In genomic region chr10:31544149-31544942, GRCm38 (mm10) we compare ENCODE assay signal across 20 mouse cellular contexts.
DNase-seq lines count a peak whose midpoint lies in the region; ATAC-seq lines count a peak whose summit lies in the region.
"Had no signal": no experiment of that assay in that cellular context is flagged by ENCODE, and none has a peak within 500 bp of the region (broad histone marks: within the 10 kb centered on the region; RNA-seq: fewer than 3 reads in every experiment).

No protein-coding gene starts in this region.

- no peaks in the 10 kb centered on the region for H3K4me1 ChIP-seq in hindbrain, embryonic 11.5 days (replicated peaks; ENCODE audit: control insufficient read depth, insufficient read depth, low read length)
- H3K4me1 ChIP-seq in hindbrain, embryonic 12.5 days = no peaks in the 10 kb centered on the region
- H3K4me1 ChIP-seq: embryonic facial prominence, embryonic 12.5 days; hindbrain, embryonic 13.5 days had no signal

- no peaks in the 10 kb centered on the region for H3K9me3 ChIP-seq in hindbrain, embryonic 11.5 days (ENCODE audit: control insufficient read depth, low read length)
- H3K9me3 ChIP-seq in hindbrain, embryonic 12.5 days (replicated peaks) = no peaks in the 10 kb centered on the region
- H3K9me3 ChIP-seq: embryonic facial prominence, embryonic 12.5 days; heart, embryonic 12.5 days; hindbrain, embryonic 13.5 days had no signal

- no peak overlapping the region for H3K9ac ChIP-seq in hindbrain, embryonic 11.5 days (ENCODE audit: low read depth, low read length)
- no peak overlapping the region for H3K9ac ChIP-seq in hindbrain, embryonic 12.5 days
- H3K9ac ChIP-seq: embryonic facial prominence, embryonic 12.5 days; heart, embryonic 12.5 days; hindbrain, embryonic 13.5 days had no signal

- H3K27me3 ChIP-seq in hindbrain, embryonic 11.5 days (ENCODE audit: control insufficient read depth, insufficient read depth, low read length) = no peaks in the 10 kb centered on the region
- H3K27me3 ChIP-seq in hindbrain, embryonic 12.5 days = no peaks in the 10 kb centered on the region
- H3K27me3 ChIP-seq: CH12.LX; embryonic facial prominence, embryonic 12.5 days; heart, embryonic 12.5 days; hindbrain, embryonic 13.5 days had no signal

- H3K36me3 ChIP-seq in hindbrain, embryonic 11.5 days (ENCODE audit: control insufficient read depth, insufficient read depth, low read length) = no peaks in the 10 kb centered on the region
- H3K36me3 ChIP-seq in hindbrain, embryonic 12.5 days = no peaks in the 10 kb centered on the region
- no peaks in the 10 kb centered on the region for H3K36me3 ChIP-seq in macrophage (ENCODE audit: inconsistent target)
- H3K36me3 ChIP-seq: embryonic facial prominence, embryonic 12.5 days; heart, embryonic 12.5 days; hindbrain, embryonic 13.5 days had no signal

- WGBS in hindbrain, embryonic 11.5 days = 74% methylated on average over 6 of the region's 6 CpGs
- WGBS in hindbrain, embryonic 12.5 days = 76% methylated on average over 6 of the region's 6 CpGs
- 17% methylated on average over 6 of the region's 6 CpGs for WGBS in macrophage (ENCODE audit: missing documents)

- no peaks in the 10 kb centered on the region for H3K79me2 ChIP-seq in macrophage (ENCODE audit: inconsistent target)

- no peak overlapping the region for H3K4me2 ChIP-seq in hindbrain, embryonic 11.5 days (replicated peaks; ENCODE audit: low read depth, low read length)
- no peak overlapping the region for H3K4me2 ChIP-seq in hindbrain, embryonic 12.5 days (replicated peaks)
- H3K4me2 ChIP-seq: embryonic facial prominence, embryonic 12.5 days; heart, embryonic 12.5 days; hindbrain, embryonic 13.5 days had no signal

- no peak overlapping the region for H3K27ac ChIP-seq in hindbrain, embryonic 11.5 days (ENCODE audit: low read depth, low read length)
- no peak overlapping the region for H3K27ac ChIP-seq in hindbrain, embryonic 12.5 days
- H3K27ac ChIP-seq in macrophage = peak overlapping the region; percentile 58
- H3K27ac ChIP-seq: embryonic facial prominence, embryonic 12.5 days; hindbrain, embryonic 13.5 days; hindbrain, postnatal 0 days had no signal

- peak; percentile 11 for DNase-seq in hindbrain, embryonic 11.5 days (ENCODE audit: low spot score)
- DNase-seq in embryo, embryonic 10.5 days (ENCODE audit: low spot score) = peak; percentile 19
- DNase-seq in mesoderm, embryonic 11.5 days (ENCODE audit: low read depth, low spot score) = peak; percentile 32
- DNase-seq in c-Kit-positive CD71-positive TER-119-positive erythroid progenitor cells, embryonic 14.5 days (ENCODE audit: low spot score) = no peak
- DNase-seq in urinary bladder, postnatal 10 days (ENCODE audit: low spot score) = no peak
- DNase-seq in frontal cortex, postnatal 14 days (ENCODE audit: low spot score in 2 of 2) = no peak
- DNase-seq: adrenal gland, adult 2 months; adrenal gland, postnatal 25 days; cerebellum, adult 11 months; cerebellum, adult 8-10 months; cerebellum, postnatal 14 days; gastrocnemius, postnatal 14 days had no signal

- no peak overlapping the region for H3K4me3 ChIP-seq in hindbrain, embryonic 11.5 days (ENCODE audit: low read depth, low read length)
- no peak overlapping the region for H3K4me3 ChIP-seq in hindbrain, embryonic 12.5 days
- no peak overlapping the region for H3K4me3 ChIP-seq in macrophage (ENCODE audit: inconsistent target)
- H3K4me3 ChIP-seq: embryonic facial prominence, embryonic 12.5 days; heart, embryonic 12.5 days; hindbrain, embryonic 13.5 days had no signal

- ATAC-seq in hindbrain, embryonic 11.5 days (ENCODE audit: low FRiP score) = no peak
- no peak for ATAC-seq in hindbrain, embryonic 12.5 days (ENCODE audit: low FRiP score)
- ATAC-seq: forebrain, embryonic 16.5 days; hindbrain, postnatal 0 days had no signal

Comparison
In these comparisons a context has a peak if more than half of its experiments do, and no peak if none do; other contexts are left out.
1. DNase-seq: peak in hindbrain, embryonic 11.5 days (single experiment), embryo, embryonic 10.5 days (single experiment) and mesoderm, embryonic 11.5 days (single experiment); none in c-Kit-positive CD71-positive TER-119-positive erythroid progenitor cells, embryonic 14.5 days (single experiment), urinary bladder, postnatal 10 days (single experiment) and frontal cortex, postnatal 14 days (0 of 2).